Mouse (Mus musculus): ENCODE data around the gene Fcgr1.

GRCm38 (mm10) chr3:96257190-96257589 lies 36.6 kb downstream of the Fcgr1 start:
- TF ChIP-seq CTCF (IDR thresholded peaks at IDR 0.05; ENCODE audit: low read depth) = no peak
- no peak for TF ChIP-seq EP300 (optimal IDR thresholded peaks at IDR 0.05)
